Mouse (Mus musculus) common myeloid progenitor, adult 5-6 weeks (primary cell): Measurements from ENCODE around the gene Sdccag8. TPM values are rescaled to one million over a fixed set of nuclear protein-coding genes. Genes with fewer than 3 reads are reported as not detected.
"Not testable (repeated sequence)": the region's sequence is repeated elsewhere in the genome, so short reads cannot be mapped to it uniquely, and the experiment has no call there.

ENCODE experiments used
- ATAC-seq: replicated peaks from 2 replicates; pipeline ENCODE4 v1.8.0; 2016; ENCODE audit warnings: low read depth, mild to moderate bottlenecking, moderate TSS enrichment, inconsistent platforms; ENCODE audit not compliant: poor library complexity, severe bottlenecking
- total RNA-seq: library from RNA; stranded (forward); fragments of 200-1000, 187-1606 nt; gene quantifications from 2 replicates; pipeline ENCODE4 v1.2.3, GENCODE M21; 2017

Sdccag8 gene
- total RNA-seq, 1 experiment from 2014 or later = 29.6 TPM

- peak; percentile 95 for ATAC-seq
These were observed 118.9 kb downstream of the Sdccag8 start for GRCm38 (mm10) chr1:176933319-176933718.

GRCm38 (mm10) chr1:176934043-176934762 lies 119.7 kb downstream of the Sdccag8 start:
- no peak for ATAC-seq

- ATAC-seq = no peak
These were observed 125.5 kb downstream of the Sdccag8 start for GRCm38 (mm10) chr1:176939901-176940341.

- not testable (repeated sequence) for ATAC-seq
These were observed 127.0 kb downstream of the Sdccag8 start for GRCm38 (mm10) chr1:176941286-176941990.

- ATAC-seq = no peak
These were observed 128.7 kb downstream of the Sdccag8 start for GRCm38 (mm10) chr1:176943126-176943525.

- 0 out of 2 replicates have a peak, but pooled peaks have one; percentile 5 for ATAC-seq
These were observed 129.5 kb downstream of the Sdccag8 start for GRCm38 (mm10) chr1:176943987-176944386.

- ATAC-seq = no peak
These were observed 130.2 kb downstream of the Sdccag8 start for GRCm38 (mm10) chr1:176944458-176945174.

GRCm38 (mm10) chr1:176945175-176945540 lies 130.7 kb downstream of the Sdccag8 start:
- no peak for ATAC-seq

- no peak for ATAC-seq
These were observed 131.8 kb downstream of the Sdccag8 start for GRCm38 (mm10) chr1:176946031-176946795.

- no peak for ATAC-seq
These were observed 132.3 kb downstream of the Sdccag8 start for GRCm38 (mm10) chr1:176946796-176947181.

GRCm38 (mm10) chr1:176948861-176949260 lies 134.4 kb downstream of the Sdccag8 start:
- no peak for ATAC-seq

- ATAC-seq = no peak
These were observed 134.9 kb downstream of the Sdccag8 start for GRCm38 (mm10) chr1:176949320-176949719.

- ATAC-seq = peak; percentile 45; the same call in 1 of the 2 replicates
These were observed 135.6 kb downstream of the Sdccag8 start for GRCm38 (mm10) chr1:176950061-176950460.

- ATAC-seq = no peak
These were observed 137.4 kb downstream of the Sdccag8 start for GRCm38 (mm10) chr1:176951836-176952235.

GRCm38 (mm10) chr1:176958311-176958710 lies 143.9 kb downstream of the Sdccag8 start:
- ATAC-seq = no peak

GRCm38 (mm10) chr1:176961716-176962115 lies 147.3 kb downstream of the Sdccag8 start:
- no peak for ATAC-seq

GRCm38 (mm10) chr1:176962894-176963293 lies 148.4 kb downstream of the Sdccag8 start:
- no peak for ATAC-seq

- no peak for ATAC-seq
These were observed 152.8 kb downstream of the Sdccag8 start for GRCm38 (mm10) chr1:176967299-176967698.

GRCm38 (mm10) chr1:176970635-176971478 lies 156.4 kb downstream of the Sdccag8 start:
- ATAC-seq = no peak
